In the genomic region with DNA sequence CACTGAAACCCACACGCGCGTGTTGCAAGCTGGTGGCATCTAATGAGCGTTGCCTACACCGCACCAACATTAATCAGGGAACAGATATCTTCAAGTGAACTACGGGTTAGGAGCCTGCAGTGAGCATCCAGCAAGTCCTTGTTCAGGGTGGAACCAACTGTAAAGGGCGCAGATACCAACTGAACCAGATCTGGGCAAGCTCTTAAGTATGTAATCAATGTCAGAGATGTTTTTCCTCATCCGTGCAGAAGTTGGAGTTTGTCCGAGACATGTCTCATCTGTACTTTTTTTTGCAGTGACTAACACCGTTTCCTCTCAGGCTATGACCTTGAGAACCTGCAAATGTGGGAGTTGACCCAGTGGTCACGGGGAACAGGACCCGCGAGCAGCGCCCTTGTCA, we compare ENCODE assay signal across 7 mouse cellular contexts. TPM values are rescaled to one million over a fixed set of nuclear protein-coding genes. Genes with fewer than 3 reads are reported as not detected.
DNase-seq lines count a peak whose midpoint lies in the region; ATAC-seq and TF ChIP-seq lines count a peak whose summit lies in the region.

No protein-coding gene starts in this region.

- no peak for ATAC-seq in liver, embryonic 11.5 days (replicated peaks; ENCODE audit: low FRiP score)
- ATAC-seq in forebrain, embryonic 12.5 days (ENCODE audit: low FRiP score), result no peak

- TF ChIP-seq CTCF in olfactory bulb, adult 2 months (IDR thresholded peaks at IDR 0.05; ENCODE audit: insufficient read depth, low read depth, low read length), result no peak

- TF ChIP-seq POLR2A in olfactory bulb, adult 2 months (IDR thresholded peaks at IDR 0.05; ENCODE audit: insufficient read depth, low read depth, low read length), result no peak

- peak overlapping the region; percentile 32; the same call in 1 of the 2 replicates for H3K4me3 ChIP-seq in liver, embryonic 11.5 days (ENCODE audit: low read depth, low read length)
- peak overlapping the region; percentile 50 for H3K4me3 ChIP-seq in forebrain, embryonic 12.5 days (replicated peaks)
- H3K4me3 ChIP-seq in limb, embryonic 10.5 days, result peak overlapping the region; percentile 46
- H3K4me3 ChIP-seq in olfactory bulb, adult 2 months (ENCODE audit: insufficient read depth, low read depth, low read length), result peak overlapping the region; percentile 56

- no peaks in the 10 kb centered on the region for H3K36me3 ChIP-seq in liver, embryonic 11.5 days (ENCODE audit: control insufficient read depth, insufficient read depth, low read length)
- H3K36me3 ChIP-seq in forebrain, embryonic 12.5 days (replicated peaks), result no peaks in the 10 kb centered on the region
- H3K36me3 ChIP-seq in limb, embryonic 10.5 days, result no peaks in the 10 kb centered on the region

- peaks cover 38% of the 10 kb centered on the region for H3K27me3 ChIP-seq in liver, embryonic 11.5 days (replicated peaks; ENCODE audit: control insufficient read depth, insufficient read depth, low read length)
- peaks cover 58% of the 10 kb centered on the region for H3K27me3 ChIP-seq in forebrain, embryonic 12.5 days
- peaks cover 61% of the 10 kb centered on the region for H3K27me3 ChIP-seq in limb, embryonic 10.5 days (ENCODE audit: low read depth, poor library complexity, severe bottlenecking)

- peaks cover 6% of the 10 kb centered on the region; the same call in 1 of the 2 replicates for H3K4me1 ChIP-seq in liver, embryonic 11.5 days (replicated peaks; ENCODE audit: control insufficient read depth, insufficient read depth, low read length)
- peaks cover 16% of the 10 kb centered on the region for H3K4me1 ChIP-seq in forebrain, embryonic 12.5 days
- peaks cover 17% of the 10 kb centered on the region for H3K4me1 ChIP-seq in limb, embryonic 10.5 days
- peaks cover 10% of the 10 kb centered on the region for H3K4me1 ChIP-seq in olfactory bulb, adult 2 months (ENCODE audit: control insufficient read depth, insufficient read depth, low read length)

- H3K9me3 ChIP-seq in liver, embryonic 11.5 days (ENCODE audit: control insufficient read depth, low read length), result no peaks in the 10 kb centered on the region
- no peaks in the 10 kb centered on the region for H3K9me3 ChIP-seq in forebrain, embryonic 12.5 days
- H3K9me3 ChIP-seq in limb, embryonic 10.5 days (replicated peaks), result no peaks in the 10 kb centered on the region

- no peak for DNase-seq in liver, embryonic 11.5 days (ENCODE audit: low spot score)
- DNase-seq in liver, result no peak
- DNase-seq in limb, embryonic 10.5 days (ENCODE audit: low spot score), result no peak
- no peak for DNase-seq in adipocyte (ENCODE audit: low spot score)
- no peak for DNase-seq in cerebellum, adult 9-11 months

- WGBS in liver, embryonic 11.5 days, result 29% methylated on average over 14 of the region's 14 CpGs
- 31% methylated on average over 14 of the region's 14 CpGs for WGBS in forebrain, embryonic 12.5 days
- WGBS in limb, embryonic 10.5 days, result 41% methylated on average over 14 of the region's 14 CpGs
- WGBS in olfactory bulb, adult 2 months, result 29% methylated on average over 14 of the region's 14 CpGs

- peak overlapping the region; percentile 61 for H3K4me2 ChIP-seq in liver, embryonic 11.5 days
- peak overlapping the region; percentile 87 for H3K4me2 ChIP-seq in forebrain, embryonic 12.5 days

- H3K27ac ChIP-seq in liver, embryonic 11.5 days (ENCODE audit: low read depth, low read length), result no peak overlapping the region
- no peak overlapping the region for H3K27ac ChIP-seq in forebrain, embryonic 12.5 days
- no peak overlapping the region for H3K27ac ChIP-seq in limb, embryonic 10.5 days
- peak overlapping the region; percentile 49 for H3K27ac ChIP-seq in olfactory bulb, adult 2 months (ENCODE audit: insufficient read depth, low read depth, low read length)

- H3K9ac ChIP-seq in liver, embryonic 11.5 days (ENCODE audit: low read depth, low read length), result no peak overlapping the region
- H3K9ac ChIP-seq in forebrain, embryonic 12.5 days, result no peak overlapping the region; the same call in 1 of the 2 replicates

RNA-seq across cellular contexts. Expression of gene Akain1, which starts 0.6 kb away (rescaled TPM):
- not detected in 2 replicates for polyA plus RNA-seq in liver, embryonic 11.5 days (2014; fragmentation: Nextera tagmentation; extraction: Ambion mirVana)
- polyA plus RNA-seq in forebrain, embryonic 12.5 days (2016; fragmentation: Nextera tagmentation; extraction: Ambion mirVana), result 0.10 TPM in 1 of 2 replicates, not detected in the other
- polyA plus RNA-seq in limb, embryonic 10.5 days (2016; fragmentation: Nextera tagmentation; extraction: Ambion mirVana), result not detected in 2 replicates
- polyA plus RNA-seq in olfactory bulb, adult 2 months (2012; ENCODE audit: insufficient read depth, insufficient read length, low replicate concordance, missing spikeins), result not detected in 2 replicates

RNA-seq across cellular contexts. Expression of gene Zbtb14, which starts 55.6 kb away (rescaled TPM):
- polyA plus RNA-seq in liver, embryonic 11.5 days (2014; fragmentation: Nextera tagmentation; extraction: Ambion mirVana), result 19.5 and 21.4 TPM in 2 replicates
- polyA plus RNA-seq in forebrain, embryonic 12.5 days (2016; fragmentation: Nextera tagmentation; extraction: Ambion mirVana), result 35.8 and 36.6 TPM in 2 replicates
- polyA plus RNA-seq in limb, embryonic 10.5 days (2016; fragmentation: Nextera tagmentation; extraction: Ambion mirVana), result 26.6 and 30.3 TPM in 2 replicates
- polyA plus RNA-seq in olfactory bulb, adult 2 months (2012; ENCODE audit: insufficient read depth, insufficient read length, low replicate concordance, missing spikeins), result not detected in 2 replicates
